Mouse (Mus musculus): ENCODE data around the gene Fars2. TPM values are rescaled to one million over a fixed set of nuclear protein-coding genes. Genes with fewer than 3 reads are reported as not detected.

Gene Fars2
- polyA plus RNA-seq, 1 experiment: 28.4 TPM

DNA sequence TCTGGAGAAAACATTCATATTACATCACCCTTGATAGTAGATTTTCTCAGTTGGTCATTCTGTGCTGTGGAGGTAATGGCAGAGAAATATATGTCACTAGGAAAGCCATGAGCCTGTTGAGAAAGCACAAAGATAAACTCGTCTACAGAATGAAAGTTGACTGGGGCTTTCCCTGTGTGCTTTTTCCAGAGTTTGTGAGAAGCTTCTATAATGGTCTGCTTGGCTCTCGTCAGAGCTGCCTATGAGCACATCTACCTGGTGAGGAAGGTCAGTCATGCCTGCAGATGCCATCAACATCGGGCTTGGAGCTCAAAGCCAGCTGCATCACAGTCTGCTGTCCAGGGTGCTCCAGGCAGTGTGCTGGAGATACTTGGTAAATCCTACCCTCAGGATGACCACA is 87.1 kb downstream of the Fars2 start:
- H3K4me3 ChIP-seq (replicated peaks; ENCODE audit: insufficient read depth, low read depth, low read length): no peak overlapping the region
- 93% methylated on average over 3 of the region's 3 CpGs for WGBS
- no peaks in the 10 kb centered on the region for H3K27me3 ChIP-seq (ENCODE audit: control insufficient read depth, insufficient read depth, low read length)
- no peak for DNase-seq
- no peak overlapping the region for H3K27ac ChIP-seq (ENCODE audit: insufficient read depth, low read length)
- no peaks in the 10 kb centered on the region for H3K4me1 ChIP-seq (ENCODE audit: control insufficient read depth, insufficient read depth, low read length)
- TF ChIP-seq POLR2A (IDR thresholded peaks at IDR 0.05; ENCODE audit: borderline replicate concordance, insufficient read depth, low read length): no peak
- TF ChIP-seq CTCF (IDR thresholded peaks at IDR 0.05; ENCODE audit: borderline replicate concordance, insufficient read depth, low read depth, low read length): no peak

GRCm38 (mm10) chr13:36210965-36211364 is 93.8 kb downstream of the Fars2 start:
- H3K4me3 ChIP-seq (replicated peaks; ENCODE audit: insufficient read depth, low read depth, low read length): no peak overlapping the region
- TF ChIP-seq POLR2A (IDR thresholded peaks at IDR 0.05; ENCODE audit: borderline replicate concordance, insufficient read depth, low read length): no peak
- no peak for TF ChIP-seq CTCF (IDR thresholded peaks at IDR 0.05; ENCODE audit: borderline replicate concordance, insufficient read depth, low read depth, low read length)
- DNase-seq: no peak
- no peaks in the 10 kb centered on the region for H3K27me3 ChIP-seq (ENCODE audit: control insufficient read depth, insufficient read depth, low read length)
- no peak overlapping the region for H3K27ac ChIP-seq (ENCODE audit: insufficient read depth, low read length)
- no peaks in the 10 kb centered on the region for H3K4me1 ChIP-seq (ENCODE audit: control insufficient read depth, insufficient read depth, low read length)
- WGBS: 90% methylated on average over 3 of the region's 3 CpGs

DNA sequence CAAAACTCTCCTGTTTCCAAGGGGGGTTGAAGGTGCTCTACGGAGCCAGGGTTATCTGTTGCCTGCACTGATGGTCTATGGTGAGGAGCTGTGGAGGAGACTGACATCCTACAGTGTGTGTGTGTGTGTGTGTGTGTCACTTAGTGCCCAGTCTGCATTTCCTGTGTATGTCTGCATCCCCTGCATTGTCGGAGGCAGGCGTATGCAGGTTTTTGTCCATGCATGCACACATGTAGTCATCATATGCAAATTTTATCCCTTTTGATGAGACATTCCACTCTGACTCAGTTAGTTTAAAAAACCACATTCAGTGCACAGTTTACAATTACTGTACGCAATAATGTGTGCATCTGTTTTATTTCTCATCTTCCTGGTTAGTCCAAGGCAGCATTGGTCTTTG is 96.8 kb downstream of the Fars2 start:
- 93% methylated on average over 4 of the region's 4 CpGs for WGBS
- no peak overlapping the region for H3K27ac ChIP-seq (ENCODE audit: insufficient read depth, low read length)
- no peak for TF ChIP-seq CTCF (IDR thresholded peaks at IDR 0.05; ENCODE audit: borderline replicate concordance, insufficient read depth, low read depth, low read length)
- no peak for TF ChIP-seq POLR2A (IDR thresholded peaks at IDR 0.05; ENCODE audit: borderline replicate concordance, insufficient read depth, low read length)
- no peak for DNase-seq
- no peaks in the 10 kb centered on the region for H3K4me1 ChIP-seq (ENCODE audit: control insufficient read depth, insufficient read depth, low read length)
- H3K27me3 ChIP-seq (ENCODE audit: control insufficient read depth, insufficient read depth, low read length): no peaks in the 10 kb centered on the region
- H3K4me3 ChIP-seq (replicated peaks; ENCODE audit: insufficient read depth, low read depth, low read length): no peak overlapping the region

DNA sequence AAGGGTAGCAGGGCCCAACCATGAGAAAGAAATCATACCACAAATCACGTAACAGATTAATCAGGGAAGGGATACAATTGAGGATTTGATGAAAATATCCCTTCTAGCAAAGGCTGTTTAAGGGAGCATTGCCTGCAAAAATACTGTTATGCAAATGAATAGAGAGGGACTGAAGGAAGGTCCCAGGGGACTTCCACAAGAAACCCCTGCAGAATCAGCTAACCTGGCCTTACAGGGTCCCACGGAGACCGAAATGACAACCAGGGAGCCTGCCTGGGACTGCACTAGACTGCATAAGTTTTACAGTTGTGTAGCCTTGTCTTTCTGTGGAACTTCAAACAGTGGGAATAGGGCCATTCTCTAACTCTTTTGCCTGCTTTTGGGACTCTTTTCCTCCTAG is 98.8 kb downstream of the Fars2 start:
- Histone ChIP-seq H3K4me3 (replicated peaks; ENCODE audit: insufficient read depth, low read depth, low read length) (no peak overlapping the region), H3K27me3 (ENCODE audit: control insufficient read depth, insufficient read depth, low read length) (no peaks in the 10 kb centered on the region), H3K27ac (ENCODE audit: insufficient read depth, low read length) (no peak overlapping the region), H3K4me1 (ENCODE audit: control insufficient read depth, insufficient read depth, low read length) (no peaks in the 10 kb centered on the region)
- DNase-seq: no peak
- TF ChIP-seq CTCF (IDR thresholded peaks at IDR 0.05; ENCODE audit: borderline replicate concordance, insufficient read depth, low read depth, low read length) (no peak), POLR2A (IDR thresholded peaks at IDR 0.05; ENCODE audit: borderline replicate concordance, insufficient read depth, low read length) (no peak)
- 93% methylated on average over 3 of the region's 3 CpGs for WGBS

- H3K4me3 ChIP-seq (replicated peaks; ENCODE audit: insufficient read depth, low read depth, low read length): no peak overlapping the region
- H3K4me1 ChIP-seq (ENCODE audit: control insufficient read depth, insufficient read depth, low read length): no peaks in the 10 kb centered on the region
- no peak overlapping the region for H3K27ac ChIP-seq (ENCODE audit: insufficient read depth, low read length)
- H3K27me3 ChIP-seq (ENCODE audit: control insufficient read depth, insufficient read depth, low read length): no peaks in the 10 kb centered on the region
- TF ChIP-seq POLR2A (IDR thresholded peaks at IDR 0.05; ENCODE audit: borderline replicate concordance, insufficient read depth, low read length): no peak
- no peak for TF ChIP-seq CTCF (IDR thresholded peaks at IDR 0.05; ENCODE audit: borderline replicate concordance, insufficient read depth, low read depth, low read length)
- DNase-seq: no peak
- 53% methylated on average over 4 of the region's 4 CpGs for WGBS
Measured at GRCm38 (mm10) chr13:36218347-36218746, 101.1 kb downstream of the Fars2 start.

- WGBS: 91% methylated on average over 5 of the region's 5 CpGs
- no peak overlapping the region for H3K4me3 ChIP-seq (replicated peaks; ENCODE audit: insufficient read depth, low read depth, low read length)
- DNase-seq: no peak
- H3K27me3 ChIP-seq (ENCODE audit: control insufficient read depth, insufficient read depth, low read length): no peaks in the 10 kb centered on the region
- H3K27ac ChIP-seq (ENCODE audit: insufficient read depth, low read length): no peak overlapping the region
- no peak for TF ChIP-seq CTCF (IDR thresholded peaks at IDR 0.05; ENCODE audit: borderline replicate concordance, insufficient read depth, low read depth, low read length)
- no peak for TF ChIP-seq POLR2A (IDR thresholded peaks at IDR 0.05; ENCODE audit: borderline replicate concordance, insufficient read depth, low read length)
- H3K4me1 ChIP-seq (ENCODE audit: control insufficient read depth, insufficient read depth, low read length): no peaks in the 10 kb centered on the region
Measured at GRCm38 (mm10) chr13:36219506-36219905, 102.3 kb downstream of the Fars2 start.

DNA sequence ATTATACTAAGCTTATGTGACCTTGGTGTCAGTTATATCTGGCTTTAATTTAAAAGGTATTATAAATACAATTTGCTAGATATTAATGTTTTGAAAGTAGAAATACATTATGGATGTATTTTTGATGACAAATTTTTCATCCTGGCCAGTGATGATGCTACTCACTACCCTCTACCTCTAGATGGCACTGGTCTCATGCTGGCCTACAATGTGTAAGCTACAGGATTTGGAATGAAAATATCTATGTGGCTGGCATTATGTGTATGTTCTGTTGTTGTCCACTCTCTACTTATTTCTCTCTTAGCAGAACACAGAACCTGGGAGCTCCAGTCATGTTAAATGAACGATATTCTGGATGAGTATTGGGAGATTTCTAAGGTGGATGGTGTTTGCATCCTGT is 104.7 kb downstream of the Fars2 start:
- H3K4me1 ChIP-seq (ENCODE audit: control insufficient read depth, insufficient read depth, low read length): no peaks in the 10 kb centered on the region
- no peak overlapping the region for H3K27ac ChIP-seq (ENCODE audit: insufficient read depth, low read length)
- 87% methylated on average over 1 of the region's 1 CpGs for WGBS
- no peak for TF ChIP-seq POLR2A (IDR thresholded peaks at IDR 0.05; ENCODE audit: borderline replicate concordance, insufficient read depth, low read length)
- peak; percentile 40; the same call in 1 of the 2 replicates for TF ChIP-seq CTCF (IDR thresholded peaks at IDR 0.05; ENCODE audit: borderline replicate concordance, insufficient read depth, low read depth, low read length)
- peak in 1 of 2 experiments; percentile 12 for DNase-seq
- H3K4me3 ChIP-seq (replicated peaks; ENCODE audit: insufficient read depth, low read depth, low read length): no peak overlapping the region
- H3K27me3 ChIP-seq (ENCODE audit: control insufficient read depth, insufficient read depth, low read length): no peaks in the 10 kb centered on the region

DNA sequence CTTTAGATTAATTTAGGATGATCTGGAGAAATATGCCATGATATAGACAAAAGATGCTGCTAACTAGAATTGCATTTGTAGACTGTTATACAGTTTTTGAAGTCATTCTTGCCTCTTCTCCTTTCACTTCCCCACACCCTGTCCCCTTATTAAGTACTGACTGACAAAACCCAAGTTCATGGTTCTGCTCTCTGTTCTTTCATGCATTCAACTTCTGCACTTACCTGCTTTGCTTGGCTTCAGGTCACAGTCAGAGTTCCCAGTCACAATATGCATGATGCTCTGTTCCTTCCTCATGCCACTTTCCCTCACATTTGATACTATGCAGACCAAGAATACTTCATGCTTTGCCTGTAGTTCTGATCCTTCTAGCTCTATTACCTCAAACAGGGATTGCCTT is 105.5 kb downstream of the Fars2 start:
- no peak overlapping the region for H3K27ac ChIP-seq (ENCODE audit: insufficient read depth, low read length)
- H3K27me3 ChIP-seq (ENCODE audit: control insufficient read depth, insufficient read depth, low read length): no peaks in the 10 kb centered on the region
- no peak for DNase-seq
- no peak for TF ChIP-seq CTCF (IDR thresholded peaks at IDR 0.05; ENCODE audit: borderline replicate concordance, insufficient read depth, low read depth, low read length)
- no peak for TF ChIP-seq POLR2A (IDR thresholded peaks at IDR 0.05; ENCODE audit: borderline replicate concordance, insufficient read depth, low read length)
- H3K4me1 ChIP-seq (ENCODE audit: control insufficient read depth, insufficient read depth, low read length): no peaks in the 10 kb centered on the region
- H3K4me3 ChIP-seq (replicated peaks; ENCODE audit: insufficient read depth, low read depth, low read length): no peak overlapping the region
